Mouse (Mus musculus): ENCODE measurements around the gene Scn3b.

Scn3b gene

GRCm38 (mm10) chr9:40268748-40269102 is 292 bp upstream of the Scn3b start:
- no peak for DNase-seq (ENCODE audit: low spot score)

- DNase-seq (ENCODE audit: low spot score): no peak
Observed at GRCm38 (mm10) chr9:40269880-40270279, 863 bp downstream of the Scn3b start.

GRCm38 (mm10) chr9:40271075-40271474 is 2.1 kb downstream of the Scn3b start:
- no peak for DNase-seq (ENCODE audit: low spot score)

GRCm38 (mm10) chr9:40272822-40273221 is 3.8 kb downstream of the Scn3b start:
- no peak for DNase-seq (ENCODE audit: low spot score)

- DNase-seq (ENCODE audit: low spot score): no peak
Observed at GRCm38 (mm10) chr9:40275904-40276303, 6.9 kb downstream of the Scn3b start.

GRCm38 (mm10) chr9:40277671-40278070 is 8.7 kb downstream of the Scn3b start:
- DNase-seq (ENCODE audit: low spot score): no peak

- DNase-seq (ENCODE audit: low spot score): no peak
Observed at GRCm38 (mm10) chr9:40279438-40279837, 10.4 kb downstream of the Scn3b start.

- DNase-seq (ENCODE audit: low spot score): no peak
Observed at GRCm38 (mm10) chr9:40282968-40283367, 14.0 kb downstream of the Scn3b start.

- no peak for DNase-seq (ENCODE audit: low spot score)
Observed at GRCm38 (mm10) chr9:40292475-40292874, 23.5 kb downstream of the Scn3b start.

- DNase-seq (ENCODE audit: low spot score): no peak
Observed at GRCm38 (mm10) chr9:40293286-40293685, 24.3 kb downstream of the Scn3b start.

GRCm38 (mm10) chr9:40293740-40294139 is 24.7 kb downstream of the Scn3b start:
- DNase-seq (ENCODE audit: low spot score): no peak

GRCm38 (mm10) chr9:40294210-40294609 is 25.2 kb downstream of the Scn3b start:
- no peak for DNase-seq (ENCODE audit: low spot score)

- no peak for DNase-seq (ENCODE audit: low spot score)
Observed at GRCm38 (mm10) chr9:40294866-40295265, 25.8 kb downstream of the Scn3b start.

GRCm38 (mm10) chr9:40296251-40296650 is 27.2 kb downstream of the Scn3b start:
- DNase-seq (ENCODE audit: low spot score): no peak

GRCm38 (mm10) chr9:40297969-40298368 is 29.0 kb downstream of the Scn3b start:
- DNase-seq (ENCODE audit: low spot score): no peak

- DNase-seq (ENCODE audit: low spot score): no peak
Observed at GRCm38 (mm10) chr9:40299323-40299722, 30.3 kb downstream of the Scn3b start.

- DNase-seq (ENCODE audit: low spot score): no peak
Observed at GRCm38 (mm10) chr9:40300018-40300989, 31.3 kb downstream of the Scn3b start.

GRCm38 (mm10) chr9:40301475-40301874 is 32.5 kb downstream of the Scn3b start:
- DNase-seq (ENCODE audit: low spot score): no peak

GRCm38 (mm10) chr9:40302375-40302774 is 33.4 kb downstream of the Scn3b start:
- no peak for DNase-seq (ENCODE audit: low spot score)

- DNase-seq (ENCODE audit: low spot score): no peak
Observed at GRCm38 (mm10) chr9:40304243-40304642, 35.2 kb downstream of the Scn3b start.

- DNase-seq (ENCODE audit: low spot score): no peak
Observed at GRCm38 (mm10) chr9:40307311-40307710, 38.3 kb downstream of the Scn3b start.

- DNase-seq (ENCODE audit: low spot score): no peak
Observed at GRCm38 (mm10) chr9:40309876-40310275, 40.9 kb downstream of the Scn3b start.

- DNase-seq (ENCODE audit: low spot score): no peak
Observed at GRCm38 (mm10) chr9:40311813-40312212, 42.8 kb downstream of the Scn3b start.
